Mouse (Mus musculus) embryonic facial prominence, embryonic 14.5 days (tissue): ENCODE measurements at regions not wholly inside any gene's neighbourhood (a gene's known extent, or its start where the extent isn't known, plus 50 kb on each side); places are given as distances from the start of the nearest gene placed in this dataset.

Source experiments
- ATAC-seq: fragments of 200-750 bp; cut with Nextera tagmentation; 2 replicates; pipeline ENCODE4 v1.8.0; 2017; ENCODE audit warnings: low read depth, moderate number of reproducible peaks, moderate TSS enrichment
- DNase-seq: peaks from one replicate; pipeline ENCODE4 v3.0.0-alpha.2; 2015; ENCODE audit warnings: low spot score
- H3K27ac ChIP-seq: fragments of 300-500 bp; sonication (generic); replicated peaks from 2 replicates; pipeline ENCODE4 v1.5.1; 2014; ENCODE audit warnings: low read depth, mild to moderate bottlenecking, low read length, moderate library complexity
- H3K27me3 ChIP-seq: fragments of 300-500 bp; sonication (generic); replicated peaks from 2 replicates; pipeline ENCODE4 v1.6.1; 2014; ENCODE audit warnings: low read length; ENCODE audit not compliant: control insufficient read depth, insufficient read depth
- H3K36me3 ChIP-seq: fragments of 300-500 bp; sonication (generic); 2 replicates; pipeline ENCODE4 v1.6.1; 2014; ENCODE audit warnings: low read length, mixed read lengths; ENCODE audit not compliant: control insufficient read depth, insufficient read depth
- H3K4me1 ChIP-seq: fragments of 300-500 bp; sonication (generic); 2 replicates; pipeline ENCODE4 v1.6.1; 2014; ENCODE audit warnings: antibody characterized with exemption, low read length; ENCODE audit not compliant: control insufficient read depth, insufficient read depth
- H3K4me2 ChIP-seq: fragments of 300-500 bp; sonication (generic); 2 replicates; pipeline ENCODE4 v1.6.1; 2014; ENCODE audit warnings: low read depth, mild to moderate bottlenecking, low read length, moderate library complexity, mixed read lengths
- H3K4me3 ChIP-seq: fragments of 300-500 bp; sonication (generic); 2 replicates; pipeline ENCODE4 v1.5.1; 2014; ENCODE audit warnings: low read depth, mild to moderate bottlenecking, low read length
- H3K9ac ChIP-seq: fragments of 300-500 bp; sonication (generic); 2 replicates; pipeline ENCODE4 v1.6.1; 2014; ENCODE audit warnings: low read depth, mild to moderate bottlenecking, low read length, moderate library complexity, mixed read lengths
- H3K9me3 ChIP-seq: fragments of 300-500 bp; sonication (generic); 2 replicates; pipeline ENCODE4 v1.6.1; 2016; ENCODE audit warnings: low read length; ENCODE audit not compliant: control insufficient read depth
- WGBS: fragments of 180-500 bp; shearing (Covaris S2); extraction: QIAGEN DNeasy Blood & Tissue Kit; methylation state at CpG from one replicate; pipeline ENCODE4 v1.1.7; 2014; 5-methylcytosine and 5-hydroxymethylcytosine counted together

GRCm38 (mm10) chr4:39791096-39791495 is 341.0 kb downstream of the 1700009N14Rik start:
- Histone ChIP-seq H3K4me1 (no peaks in the 10 kb centered on the region), H3K9ac (no peak overlapping the region), H3K4me3 (no peak overlapping the region), H3K27me3 (no peaks in the 10 kb centered on the region), H3K9me3 (no peaks in the 10 kb centered on the region), H3K36me3 (no peaks in the 10 kb centered on the region), H3K27ac (no peak overlapping the region), H3K4me2 (no peak overlapping the region)
- ATAC-seq (no peak), DNase-seq (no peak)
- 86% methylated on average over 5 of the region's 5 CpGs for WGBS

- ATAC-seq: no peak
- H3K9me3 ChIP-seq: no peaks in the 10 kb centered on the region
- DNase-seq: peak; percentile 5
- no peak overlapping the region for H3K4me3 ChIP-seq
- H3K4me1 ChIP-seq: no peaks in the 10 kb centered on the region
- no peak overlapping the region for H3K27ac ChIP-seq
- no peaks in the 10 kb centered on the region for H3K36me3 ChIP-seq
- whole genome bisulfite sequencing: 71% methylated on average over 3 of the region's 3 CpGs
- no peak overlapping the region for H3K4me2 ChIP-seq
- H3K9ac ChIP-seq: no peak overlapping the region
- H3K27me3 ChIP-seq: no peaks in the 10 kb centered on the region
Measured at GRCm38 (mm10) chr4:39809950-39810349, 332.9 kb upstream of the Aco1 start.

DNA sequence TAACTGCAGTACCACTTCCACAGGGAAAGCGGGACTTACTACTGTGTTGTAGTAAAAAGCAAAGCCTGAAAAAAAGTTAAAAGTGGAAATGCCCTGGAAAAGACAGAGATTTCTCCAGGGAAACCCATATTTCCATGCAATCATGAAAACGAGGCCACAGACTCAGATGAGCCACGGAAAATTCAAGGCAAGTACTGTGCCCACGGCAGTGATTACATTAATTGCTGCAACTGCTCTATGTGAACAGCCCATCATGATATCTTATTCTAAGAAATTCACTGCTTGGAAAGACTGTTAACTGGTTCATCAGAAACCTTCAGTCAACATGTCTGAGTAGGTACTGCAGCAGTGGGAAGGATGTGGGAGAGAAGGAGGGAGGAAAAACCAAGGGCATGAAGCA is 330.1 kb upstream of the Aco1 start:
- no peaks in the 10 kb centered on the region for H3K36me3 ChIP-seq
- no peak overlapping the region for H3K4me2 ChIP-seq
- H3K27ac ChIP-seq: no peak overlapping the region
- ATAC-seq (no peak), DNase-seq (no peak)
- H3K9ac ChIP-seq: no peak overlapping the region
- 79% methylated on average over 4 of the region's 4 CpGs for WGBS
- no peak overlapping the region for H3K4me3 ChIP-seq
- no peaks in the 10 kb centered on the region for H3K4me1 ChIP-seq
- H3K27me3 ChIP-seq: no peaks in the 10 kb centered on the region
- no peaks in the 10 kb centered on the region for H3K9me3 ChIP-seq

- no peaks in the 10 kb centered on the region for H3K9me3 ChIP-seq
- no peak overlapping the region for H3K4me3 ChIP-seq
- no peak overlapping the region for H3K9ac ChIP-seq
- H3K27me3 ChIP-seq: no peaks in the 10 kb centered on the region
- DNase-seq: no peak
- no peaks in the 10 kb centered on the region for H3K36me3 ChIP-seq
- no peak overlapping the region for H3K27ac ChIP-seq
- no peak for ATAC-seq
- no peaks in the 10 kb centered on the region for H3K4me1 ChIP-seq
- no peak overlapping the region for H3K4me2 ChIP-seq
Measured at GRCm38 (mm10) chr4:39815620-39816019, 327.3 kb upstream of the Aco1 start.

DNA sequence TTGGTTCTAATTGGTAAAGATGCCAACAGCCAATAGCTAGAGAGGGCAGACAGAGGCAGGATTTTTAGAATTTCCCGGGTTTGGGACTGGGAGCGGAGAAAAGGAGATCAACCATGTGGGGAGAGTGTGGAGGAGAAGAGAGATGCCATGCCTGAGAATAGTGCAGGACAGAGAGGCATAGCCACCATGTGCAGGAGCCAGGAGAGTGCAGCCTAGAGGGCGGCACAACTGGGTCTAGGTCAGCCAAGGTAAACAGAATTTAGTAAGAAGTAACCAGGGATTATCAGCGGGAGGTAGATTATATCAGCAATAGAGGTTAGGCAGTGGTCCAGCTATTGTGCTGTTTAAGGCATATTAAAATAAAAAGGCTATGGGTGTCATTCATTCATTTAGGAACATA is 325.2 kb upstream of the Aco1 start:
- Histone ChIP-seq H3K27me3 (no peaks in the 10 kb centered on the region), H3K9me3 (no peaks in the 10 kb centered on the region)
- WGBS: 86% methylated on average over 4 of the region's 4 CpGs

GRCm38 (mm10) chr4:39833634-39834033 is 309.2 kb upstream of the Aco1 start:
- no peak overlapping the region for H3K9ac ChIP-seq
- no peaks in the 10 kb centered on the region for H3K36me3 ChIP-seq
- H3K4me3 ChIP-seq: no peak overlapping the region
- no peaks in the 10 kb centered on the region for H3K27me3 ChIP-seq
- H3K9me3 ChIP-seq: no peaks in the 10 kb centered on the region
- no peak overlapping the region for H3K4me2 ChIP-seq
- no peak for DNase-seq
- no peaks in the 10 kb centered on the region for H3K4me1 ChIP-seq
- H3K27ac ChIP-seq: no peak overlapping the region
- 77% methylated on average over 1 of the region's 1 CpGs for WGBS
- no peak for ATAC-seq

More for the DNA sequence above, 325.2 kb upstream of the Aco1 start:
- Histone ChIP-seq H3K4me1 (no peaks in the 10 kb centered on the region), H3K9ac (no peak overlapping the region), H3K4me2 (no peak overlapping the region), H3K4me3 (no peak overlapping the region), H3K27ac (no peak overlapping the region), H3K36me3 (no peaks in the 10 kb centered on the region)
- no peak for ATAC-seq
- DNase-seq: no peak
